Mouse (Mus musculus) E14TG2a.4 (cell line): Measurements from ENCODE around the gene Cldnd2.

ENCODE experiments used
- H3K27me3 ChIP-seq: 2 replicates; pipeline ENCODE4 v1.6.1; 2014; ENCODE audit warnings: low read length, control low read depth; ENCODE audit not compliant: insufficient read depth
- H3K36me3 ChIP-seq: 2 replicates; pipeline ENCODE4 v1.6.1; 2014; ENCODE audit warnings: low read length, control low read depth; ENCODE audit not compliant: insufficient read depth
- H3K4me1 ChIP-seq: replicated peaks from 2 replicates; pipeline ENCODE4 v1.6.1; 2014; ENCODE audit warnings: low read depth, low read length, control low read depth
- H3K4me3 ChIP-seq: replicated peaks from 2 replicates; pipeline ENCODE4 v1.5.1; 2014; ENCODE audit warnings: mild to moderate bottlenecking, low read length
- H3K9me3 ChIP-seq: 2 replicates; pipeline ENCODE4 v1.6.1; 2014; ENCODE audit warnings: low read length, control low read depth
- CTCF ChIP-seq: conservative IDR thresholded peaks from 2 replicates; pipeline ENCODE4 v1.5.1; 2014; ENCODE audit warnings: low read length
- NANOG ChIP-seq: IDR thresholded peaks from 2 replicates; pipeline ENCODE4 v1.6.1; 2014; ENCODE audit warnings: borderline replicate concordance, low read length, mixed read lengths
- POU5F1 ChIP-seq: IDR thresholded peaks from 2 replicates; pipeline ENCODE4 v1.6.1; 2014; ENCODE audit warnings: low read length, borderline replicate concordance

Cldnd2 gene

DNA sequence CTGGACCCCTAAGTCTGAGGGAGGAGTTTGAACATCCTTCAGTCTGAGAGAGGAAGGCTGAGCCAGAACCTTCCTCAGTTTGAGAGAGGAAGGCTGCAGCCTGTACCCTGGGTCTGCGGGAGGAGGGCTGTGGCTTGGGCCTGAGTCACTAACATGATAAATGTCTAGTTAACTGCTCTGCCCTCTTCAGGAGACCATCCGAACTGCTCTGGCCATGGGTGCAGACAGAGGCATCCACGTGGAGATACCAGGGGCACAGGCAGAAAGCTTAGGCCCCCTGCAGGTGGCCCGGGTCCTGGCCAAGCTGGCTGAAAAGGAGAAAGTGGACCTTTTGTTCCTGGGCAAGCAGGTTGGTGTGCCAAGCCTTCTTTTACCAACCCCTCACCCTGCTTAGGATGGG is 12.0 kb downstream of the Cldnd2 start:
- Histone ChIP-seq H3K27me3 (no peaks in the 10 kb centered on the region), H3K4me3 (no peak overlapping the region), H3K36me3 (peaks cover 64% of the 10 kb centered on the region), H3K4me1 (peaks cover 48% of the 10 kb centered on the region), H3K9me3 (peaks cover 26% of the 10 kb centered on the region)
- TF ChIP-seq POU5F1 (no peak), CTCF (peak; percentile 41), NANOG (no peak)

DNA sequence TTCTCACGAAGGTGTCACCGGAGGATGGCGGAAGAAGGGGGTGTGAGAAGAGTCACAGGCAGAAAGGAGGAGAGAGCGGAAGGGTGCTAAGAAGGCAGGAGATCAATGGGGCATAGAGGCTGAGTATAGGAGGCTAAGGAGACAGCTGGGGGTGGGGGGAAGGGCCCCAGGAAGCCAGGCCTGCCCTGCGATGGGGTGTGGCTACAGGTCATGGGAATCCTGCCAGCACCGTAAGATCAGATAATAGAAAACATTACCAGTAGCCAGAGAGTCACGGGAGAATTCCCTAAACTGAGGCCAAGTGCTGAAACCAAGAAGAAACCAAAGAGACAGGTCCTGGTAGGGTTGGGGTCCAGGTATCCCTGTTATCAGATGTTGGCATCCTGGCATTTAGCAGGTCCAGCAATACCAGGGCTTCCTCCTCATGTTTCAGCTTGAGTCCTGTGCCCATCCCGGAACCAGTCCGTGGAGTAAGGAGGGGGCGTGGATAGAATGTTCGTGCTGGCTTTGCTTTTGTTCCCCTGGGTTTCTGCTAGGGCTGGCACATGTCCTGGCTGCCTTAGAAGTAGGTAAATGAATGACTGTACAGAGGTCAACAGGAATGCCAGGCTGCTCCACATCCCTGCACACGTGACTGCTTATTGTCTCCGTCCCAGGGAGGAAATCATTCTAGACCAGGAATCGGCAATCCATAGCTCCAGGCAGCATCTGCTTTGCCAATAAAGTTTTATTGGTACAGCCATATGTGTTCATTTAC is 13.2 kb downstream of the Cldnd2 start:
- TF ChIP-seq CTCF: no peak
- TF ChIP-seq NANOG: no peak
- TF ChIP-seq POU5F1: no peak
- no peak overlapping the region for H3K4me3 ChIP-seq
- peaks cover 28% of the 10 kb centered on the region for H3K9me3 ChIP-seq
- H3K36me3 ChIP-seq: peaks cover 65% of the 10 kb centered on the region
- H3K27me3 ChIP-seq: no peaks in the 10 kb centered on the region
- peaks cover 38% of the 10 kb centered on the region for H3K4me1 ChIP-seq

DNA sequence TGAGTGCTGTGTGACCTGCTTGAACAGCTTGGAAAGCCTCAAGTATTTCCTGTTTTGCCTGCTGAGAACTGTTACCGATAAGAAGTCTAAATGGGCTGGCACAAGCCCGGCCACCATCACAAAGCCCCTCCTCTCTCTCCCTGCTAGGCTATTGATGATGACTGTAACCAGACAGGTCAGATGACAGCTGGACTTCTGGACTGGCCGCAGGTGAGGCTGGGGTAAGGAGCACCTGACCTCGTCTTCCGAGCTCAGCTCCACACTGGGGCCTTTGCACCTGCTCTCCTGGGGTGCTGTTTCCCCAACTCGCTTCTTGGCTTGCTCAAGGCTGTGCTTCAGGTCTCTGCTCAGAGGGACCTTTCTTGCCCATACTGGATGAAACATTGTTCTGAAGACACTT is 13.8 kb downstream of the Cldnd2 start:
- no peaks in the 10 kb centered on the region for H3K27me3 ChIP-seq
- H3K9me3 ChIP-seq: peaks cover 28% of the 10 kb centered on the region
- H3K36me3 ChIP-seq: peaks cover 63% of the 10 kb centered on the region
- no peak overlapping the region for H3K4me3 ChIP-seq
- peaks cover 32% of the 10 kb centered on the region for H3K4me1 ChIP-seq
- TF ChIP-seq CTCF (no peak), NANOG (no peak), POU5F1 (no peak)

DNA sequence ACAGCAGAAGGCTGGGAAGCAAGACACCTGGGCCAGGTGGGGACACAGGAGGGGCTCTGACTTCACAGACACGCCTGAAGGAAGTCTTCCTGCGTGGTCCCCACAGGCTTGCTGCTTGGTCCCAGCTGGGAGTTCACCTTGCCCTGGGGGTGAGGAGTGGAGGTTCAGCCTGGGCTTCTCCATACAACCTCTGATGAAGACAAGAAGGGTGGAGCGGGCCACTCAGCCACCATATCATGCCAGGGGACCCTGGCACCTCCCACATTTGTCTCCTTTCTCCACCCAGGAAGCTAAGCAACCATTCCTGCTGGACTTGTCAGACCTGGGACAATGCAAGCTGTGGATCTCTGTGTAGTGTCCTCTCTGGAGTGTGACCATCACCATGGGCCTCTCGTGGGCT is 22.3 kb downstream of the Cldnd2 start, which contains the start of gene Vsig10l:
Gene Vsig10l (plus strand): TSS at position 301 of the 400 bp plus-strand sequence.
- Histone ChIP-seq H3K27me3 (peaks cover 38% of the 10 kb centered on the region), H3K4me3 (no peak within 1 kb of the TSS), H3K36me3 (peaks cover 4% of the 10 kb centered on the region), H3K9me3 (peaks cover under 1% of the 10 kb centered on the region; the same call in 1 of the 2 replicates), H3K4me1 (peaks cover 32% of the 10 kb centered on the region)
- TF ChIP-seq CTCF (no peak), NANOG (no peak), POU5F1 (no peak)

DNA sequence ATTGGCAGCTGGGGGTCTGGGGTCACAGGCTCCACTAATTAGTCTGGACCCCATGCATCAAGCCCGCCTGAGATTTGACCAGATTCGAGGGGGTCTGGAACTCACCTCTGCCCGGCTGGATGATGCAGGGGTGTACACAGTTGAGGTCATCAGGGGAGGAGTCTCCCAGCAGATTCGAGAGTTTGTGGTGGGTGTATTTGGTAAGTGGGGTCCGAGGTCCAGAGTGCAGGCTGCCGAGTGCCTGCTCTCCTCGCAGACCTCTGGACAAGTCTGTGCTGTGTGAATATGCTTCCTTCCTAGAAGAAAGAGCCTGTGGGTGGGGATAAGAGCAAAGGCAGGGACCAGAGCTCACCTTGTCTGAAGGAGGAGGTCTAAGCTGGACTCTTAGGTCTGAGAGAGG is 23.4 kb downstream of the Cldnd2 start:
- TF ChIP-seq NANOG: no peak
- no peak for TF ChIP-seq CTCF
- TF ChIP-seq POU5F1: no peak
- peaks cover 32% of the 10 kb centered on the region for H3K4me1 ChIP-seq
- no peaks in the 10 kb centered on the region; the same call in 1 of the 2 replicates for H3K36me3 ChIP-seq
- H3K9me3 ChIP-seq: no peaks in the 10 kb centered on the region
- peaks cover 38% of the 10 kb centered on the region for H3K27me3 ChIP-seq
- no peak overlapping the region for H3K4me3 ChIP-seq

DNA sequence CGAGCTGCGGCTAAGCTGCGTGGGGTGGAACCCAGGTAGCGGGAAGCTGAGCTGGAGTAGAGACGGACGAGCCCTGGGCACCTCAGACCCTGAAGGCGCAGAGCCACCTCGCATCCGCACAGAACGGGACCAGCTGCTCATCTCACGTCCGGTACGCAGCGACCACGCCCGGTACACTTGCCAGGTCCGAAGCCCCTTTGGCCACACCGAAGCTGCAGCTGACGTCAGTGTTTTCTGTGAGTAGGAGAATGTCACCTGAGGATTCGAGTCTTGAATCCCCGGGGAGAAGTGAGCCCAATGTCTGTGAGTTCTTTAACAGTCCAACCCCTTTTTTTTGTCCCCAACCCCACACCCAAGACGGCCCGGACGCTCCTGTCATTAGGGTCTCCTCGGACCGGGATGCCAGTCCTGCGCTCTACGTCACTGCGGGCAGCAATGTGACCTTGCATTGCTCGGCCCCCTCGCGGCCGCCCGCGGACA is 24.3 kb downstream of the Cldnd2 start:
- Histone ChIP-seq H3K36me3 (no peaks in the 10 kb centered on the region; the same call in 1 of the 2 replicates), H3K4me1 (peaks cover 32% of the 10 kb centered on the region), H3K9me3 (no peaks in the 10 kb centered on the region), H3K27me3 (peaks cover 38% of the 10 kb centered on the region), H3K4me3 (peak overlapping the region; percentile 86)
- TF ChIP-seq POU5F1 (no peak), NANOG (no peak), CTCF (no peak)

DNA sequence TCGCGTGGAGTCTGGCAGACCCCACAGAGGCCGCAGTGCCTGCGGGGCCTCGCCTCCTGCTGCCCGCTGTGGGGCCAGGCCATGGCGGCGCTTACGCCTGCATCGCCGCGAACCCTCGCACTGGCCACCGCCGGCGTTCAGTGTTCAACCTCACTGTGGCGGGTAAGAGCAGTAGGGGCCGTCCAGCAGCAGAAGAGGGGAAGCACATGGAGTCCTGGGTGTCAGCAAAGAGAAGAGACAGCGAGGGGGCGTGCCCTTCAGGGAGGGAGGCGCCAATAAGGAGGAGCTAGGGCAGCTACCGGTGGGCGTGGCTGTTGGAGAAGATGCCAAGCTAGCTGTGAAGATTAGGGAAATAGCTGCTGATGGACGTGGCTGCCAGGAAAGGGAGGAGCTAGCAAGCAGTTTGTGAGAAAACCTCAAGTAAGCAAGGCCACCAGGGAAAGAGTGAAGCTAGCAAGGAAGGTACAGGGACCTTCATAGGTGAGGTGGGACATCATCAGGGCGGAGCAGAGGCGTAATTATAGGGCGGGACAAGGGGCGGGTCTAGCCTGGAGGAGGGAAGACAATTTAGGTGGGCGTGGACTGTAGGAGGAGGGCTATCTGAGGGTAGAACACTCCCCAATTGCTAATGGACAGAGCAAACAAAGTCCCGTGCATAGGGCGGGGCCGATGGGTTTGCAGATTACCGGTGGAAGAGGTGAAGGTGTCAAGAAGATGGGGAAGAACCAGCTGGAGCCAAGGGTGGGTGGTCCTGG is 24.9 kb downstream of the Cldnd2 start:
- peak overlapping the region; percentile 86 for H3K4me3 ChIP-seq
- no peaks in the 10 kb centered on the region; the same call in 1 of the 2 replicates for H3K36me3 ChIP-seq
- H3K9me3 ChIP-seq: no peaks in the 10 kb centered on the region
- H3K27me3 ChIP-seq: peaks cover 38% of the 10 kb centered on the region
- TF ChIP-seq POU5F1 (no peak), NANOG (no peak; the same call in 1 of the 2 replicates), CTCF (no peak)
- H3K4me1 ChIP-seq: peaks cover 32% of the 10 kb centered on the region

DNA sequence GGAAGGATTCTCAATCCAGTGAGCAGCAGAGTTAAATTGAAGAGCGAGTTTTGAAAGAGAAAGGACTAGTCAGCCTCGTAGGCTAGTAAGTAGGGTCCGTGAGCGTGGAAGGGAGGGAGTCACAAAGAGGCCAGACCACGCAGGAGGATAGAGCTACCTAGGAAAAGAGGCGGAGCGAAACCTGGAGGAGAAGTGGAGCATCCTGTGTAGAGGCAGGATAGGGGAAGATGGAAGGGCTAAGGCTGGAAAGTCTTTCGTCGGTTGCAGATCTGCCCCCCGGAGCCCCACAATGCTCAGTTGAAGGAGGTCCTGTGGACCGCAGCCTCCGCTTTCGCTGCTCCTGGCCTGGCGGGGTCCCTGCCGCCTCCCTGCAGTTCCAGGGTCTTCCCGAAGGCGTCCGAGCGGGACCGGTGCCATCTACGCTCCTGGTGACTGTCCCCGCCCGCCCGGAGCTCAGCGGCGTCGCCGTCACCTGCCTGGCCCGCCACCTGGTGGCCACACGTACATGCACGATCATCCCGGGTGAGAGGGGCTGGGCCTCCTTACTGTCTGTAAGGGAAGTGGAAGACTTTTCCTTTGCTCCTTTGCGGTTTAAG is 25.6 kb downstream of the Cldnd2 start:
- H3K4me3 ChIP-seq: peak overlapping the region; percentile 86
- peaks cover 32% of the 10 kb centered on the region for H3K4me1 ChIP-seq
- H3K36me3 ChIP-seq: peaks cover under 1% of the 10 kb centered on the region; the same call in 1 of the 2 replicates
- H3K27me3 ChIP-seq: peaks cover 38% of the 10 kb centered on the region
- TF ChIP-seq NANOG (no peak), CTCF (peak; percentile 35), POU5F1 (no peak)
- H3K9me3 ChIP-seq: no peaks in the 10 kb centered on the region
